ENCODE assay signal across 8 mouse cellular contexts in the genomic region with DNA sequence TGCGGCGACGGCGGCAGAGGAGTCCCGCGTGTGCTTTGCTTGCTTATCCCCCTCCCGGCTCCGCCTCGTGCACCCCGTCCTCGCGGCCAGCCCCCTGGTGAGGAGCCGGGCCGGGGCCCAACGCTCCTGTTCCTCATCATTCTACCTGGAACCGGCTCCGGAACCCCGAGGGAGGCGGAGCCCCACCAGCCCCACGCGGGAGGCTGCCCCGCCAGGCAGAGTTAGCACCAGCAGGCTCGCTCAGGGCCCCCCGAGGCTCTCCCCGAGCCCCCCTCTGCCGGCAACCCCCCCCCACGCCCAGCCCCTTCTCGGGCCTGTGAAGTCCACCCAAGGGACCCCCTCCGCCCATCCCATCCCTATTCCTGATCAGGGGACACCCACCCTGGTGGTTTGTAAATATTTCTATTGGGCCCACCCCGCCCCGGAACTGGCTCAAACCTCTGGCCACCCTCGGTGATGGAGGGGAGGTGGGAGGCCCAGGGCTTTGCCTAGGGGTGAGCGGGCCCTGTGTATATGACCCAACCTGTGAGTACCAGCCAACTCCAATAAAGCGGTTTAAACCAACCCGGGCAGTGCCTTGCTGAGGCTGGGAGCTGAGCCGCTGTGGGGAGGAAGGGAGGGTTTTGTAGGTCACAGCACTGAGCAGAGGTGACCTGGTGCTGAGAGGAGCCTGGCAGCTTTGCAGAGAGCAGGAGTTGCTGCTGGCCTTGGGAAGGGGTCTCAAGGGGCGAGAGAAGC. TPM values are rescaled to one million over a fixed set of nuclear protein-coding genes. Genes with fewer than 3 reads are reported as not detected.
A peak's percentile ranks its signal among the peaks of the same experiment; 100 is the strongest.
DNase-seq lines count a peak whose midpoint lies in the region; ATAC-seq and TF ChIP-seq lines count a peak whose summit lies in the region.

No protein-coding gene starts in this region.

- H3K4me3 ChIP-seq in embryonic facial prominence, embryonic 15.5 days (replicated peaks), result peak overlapping the region; percentile 55
- H3K4me3 ChIP-seq in intestine, embryonic 14.5 days (ENCODE audit: low read depth, low read length), result peak overlapping the region; percentile 49
- H3K4me3 ChIP-seq in liver, postnatal 0 days (ENCODE audit: low read depth, low read length), result peak overlapping the region; percentile 43

- H3K4me2 ChIP-seq in embryonic facial prominence, embryonic 15.5 days (replicated peaks), result peak overlapping the region; percentile 98
- peak overlapping the region; percentile 85 for H3K4me2 ChIP-seq in intestine, embryonic 14.5 days (ENCODE audit: low read length)
- peak overlapping the region; percentile 72 for H3K4me2 ChIP-seq in liver, postnatal 0 days (ENCODE audit: low read depth, low read length)

- WGBS in embryonic facial prominence, embryonic 15.5 days, result 12% methylated on average over 36 of the region's 37 CpGs
- WGBS in intestine, embryonic 14.5 days, result 8% methylated on average over 37 of the region's 37 CpGs
- 11% methylated on average over 32 of the region's 37 CpGs for WGBS in liver, postnatal 0 days (ENCODE audit: insufficient replicate concordance)

- DNase-seq in heart, adult 18-20 months, result peak; percentile 11 to 36
- no peak for DNase-seq in heart, adult 8-10 months (ENCODE audit: low spot score)
- DNase-seq in intestine, embryonic 14.5 days (ENCODE audit: low spot score), result no peak
- no peak for DNase-seq in liver, postnatal 0 days
- no peak for DNase-seq in left cerebral cortex, postnatal 25 days (ENCODE audit: low spot score in 2 of 2)
- DNase-seq in layer of hippocampus, postnatal 36 days, result no peak
- no peak for DNase-seq in layer of hippocampus, adult 9-10 months (ENCODE audit: low spot score)

- intact Hi-C loops in left cerebral cortex, postnatal 25 days (cut with DNase I), result no loop called here

- TF ChIP-seq EP300 in liver, postnatal 0 days (IDR thresholded peaks at IDR 0.05; ENCODE audit: low read depth), result no peak

- no peak for ATAC-seq in embryonic facial prominence, embryonic 15.5 days (ENCODE audit: insufficient number of reproducible peaks, low FRiP score, low TSS enrichment, low read depth)
- ATAC-seq in intestine, embryonic 14.5 days (replicated peaks; ENCODE audit: low FRiP score, low TSS enrichment, low read depth), result 0 out of 2 replicates have a peak, but pooled peaks have one; percentile 14
- no peak for ATAC-seq in liver, postnatal 0 days

- H3K27ac ChIP-seq in embryonic facial prominence, embryonic 15.5 days (replicated peaks), result no peak overlapping the region
- no peak overlapping the region for H3K27ac ChIP-seq in intestine, embryonic 14.5 days (ENCODE audit: low read depth)
- H3K27ac ChIP-seq in liver, postnatal 0 days (ENCODE audit: low read depth), result no peak overlapping the region

- peaks cover 28% of the 10 kb centered on the region for H3K4me1 ChIP-seq in embryonic facial prominence, embryonic 15.5 days
- peaks cover 11% of the 10 kb centered on the region; the same call in 1 of the 2 replicates for H3K4me1 ChIP-seq in intestine, embryonic 14.5 days (replicated peaks; ENCODE audit: control insufficient read depth, insufficient read depth, low read length)
- H3K4me1 ChIP-seq in liver, postnatal 0 days (ENCODE audit: insufficient read depth), result peaks cover 8% of the 10 kb centered on the region

- no peak for TF ChIP-seq CTCF in liver, postnatal 0 days (IDR thresholded peaks at IDR 0.05; ENCODE audit: low read depth)

- peaks cover 29% of the 10 kb centered on the region for H3K27me3 ChIP-seq in embryonic facial prominence, embryonic 15.5 days
- peaks cover 22% of the 10 kb centered on the region for H3K27me3 ChIP-seq in intestine, embryonic 14.5 days (replicated peaks; ENCODE audit: control insufficient read depth, insufficient read depth, low read length)
- peaks cover 45% of the 10 kb centered on the region for H3K27me3 ChIP-seq in liver, postnatal 0 days (ENCODE audit: insufficient read depth, low read length)

- H3K9me3 ChIP-seq in embryonic facial prominence, embryonic 15.5 days (replicated peaks), result no peaks in the 10 kb centered on the region
- no peaks in the 10 kb centered on the region for H3K9me3 ChIP-seq in intestine, embryonic 14.5 days (ENCODE audit: control insufficient read depth, low read length)
- H3K9me3 ChIP-seq in liver, postnatal 0 days (ENCODE audit: low read length), result no peaks in the 10 kb centered on the region

- no peaks in the 10 kb centered on the region for H3K36me3 ChIP-seq in embryonic facial prominence, embryonic 15.5 days
- H3K36me3 ChIP-seq in intestine, embryonic 14.5 days (ENCODE audit: control insufficient read depth, insufficient read depth, low read length), result no peaks in the 10 kb centered on the region
- no peaks in the 10 kb centered on the region for H3K36me3 ChIP-seq in liver, postnatal 0 days (replicated peaks; ENCODE audit: insufficient read depth, low read length)

- H3K9ac ChIP-seq in embryonic facial prominence, embryonic 15.5 days, result peak overlapping the region; percentile 54
- peak overlapping the region; percentile 52 for H3K9ac ChIP-seq in intestine, embryonic 14.5 days (ENCODE audit: low read length)
- 0 out of 2 replicates have a peak overlapping the region, but pooled peaks have one; percentile 34 for H3K9ac ChIP-seq in liver, postnatal 0 days (replicated peaks)

RNA-seq across cellular contexts. Expression of gene Vstm2l, which starts 29.9 kb away (rescaled TPM):
- total RNA-seq in heart, adult 18-20 months (2021), result under 1 TPM; 0.33 to 0.52 TPM
- total RNA-seq in heart, adult 8-10 months (2022), result under 1 TPM; 0.19 to 0.31 (median 0.22) TPM
- polyA plus RNA-seq in embryonic facial prominence, embryonic 15.5 days (2015; fragmentation: Nextera tagmentation; extraction: Ambion mirVana), result 0.12 and 0.24 TPM in 2 replicates
- polyA plus RNA-seq in intestine, embryonic 14.5 days (2014; fragmentation: Nextera tagmentation; extraction: Ambion mirVana), result 0.47 and 0.73 TPM in 2 replicates
- not detected in 2 replicates for polyA plus RNA-seq in liver, postnatal 0 days (2015; fragmentation: Nextera tagmentation; extraction: Ambion mirVana)
- total RNA-seq in left cerebral cortex, postnatal 25 days (2021), result 100 to 1,000 TPM; 171 to 175 TPM
- total RNA-seq in layer of hippocampus, postnatal 36 days (2021), result 100 to 1,000 TPM; 111 to 124 TPM

Comparison
In these comparisons a context has a peak if more than half of its experiments do, and no peak if none do; other contexts are left out.
1. DNase-seq: peak in heart, adult 18-20 months (2 of 2); none in heart, adult 8-10 months (single experiment), intestine, embryonic 14.5 days (single experiment), liver, postnatal 0 days (single experiment), left cerebral cortex, postnatal 25 days (0 of 2), layer of hippocampus, postnatal 36 days (0 of 2) and layer of hippocampus, adult 9-10 months (single experiment).
2. RNA of gene Vstm2l, which starts 29.9 kb away (total RNA-seq): 171 to 175 TPM in left cerebral cortex, postnatal 25 days and 111 to 124 TPM in layer of hippocampus, postnatal 36 days; 0.33 to 0.52 TPM in heart, adult 18-20 months and 0.19 to 0.31 TPM in heart, adult 8-10 months; every median in the first group is over 10 times any median in the second.
3. Peak in every context shown above with its lines, with median percentiles within 50 percentile points of each other: H3K4me2 ChIP-seq, H3K4me3 ChIP-seq and H3K9ac ChIP-seq.